Mouse (Mus musculus): ENCODE data around the gene Sult2b1.

Gene Sult2b1

GRCm38 (mm10) chr7:45784524-45785372, at the start of gene Sult2b1:
Gene Sult2b1 (minus strand): TSS chr7:45784669.
- no peak for DNase-seq (ENCODE audit: low spot score)

DNA sequence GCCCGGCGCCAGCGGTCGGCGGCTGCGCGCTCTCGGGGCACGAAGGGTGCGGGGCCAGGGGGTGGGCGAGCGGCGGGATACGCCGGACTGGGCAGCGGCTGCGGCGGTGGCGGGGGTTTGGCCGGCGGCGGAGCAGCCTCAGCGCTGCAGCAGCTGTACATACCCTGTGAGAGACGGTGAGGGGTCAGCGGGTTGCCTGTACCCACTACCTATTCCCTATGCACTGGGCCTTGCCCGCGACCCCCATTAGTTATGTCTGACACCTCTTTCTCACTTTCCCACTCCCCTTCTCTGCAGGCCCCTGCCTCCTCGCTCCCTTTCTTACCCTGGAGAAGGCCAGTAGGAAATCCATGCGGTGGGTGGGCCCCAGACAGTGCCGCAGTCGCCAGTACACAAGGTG, 49.5 kb upstream of the Sult2b1 start:
- DNase-seq (ENCODE audit: low spot score): no peak

- no peak for DNase-seq (ENCODE audit: low spot score)
Observed at GRCm38 (mm10) chr7:45833148-45833790, 48.8 kb upstream of the Sult2b1 start.

GRCm38 (mm10) chr7:45832428-45832827, 48.0 kb upstream of the Sult2b1 start:
- DNase-seq (ENCODE audit: low spot score): no peak

DNA sequence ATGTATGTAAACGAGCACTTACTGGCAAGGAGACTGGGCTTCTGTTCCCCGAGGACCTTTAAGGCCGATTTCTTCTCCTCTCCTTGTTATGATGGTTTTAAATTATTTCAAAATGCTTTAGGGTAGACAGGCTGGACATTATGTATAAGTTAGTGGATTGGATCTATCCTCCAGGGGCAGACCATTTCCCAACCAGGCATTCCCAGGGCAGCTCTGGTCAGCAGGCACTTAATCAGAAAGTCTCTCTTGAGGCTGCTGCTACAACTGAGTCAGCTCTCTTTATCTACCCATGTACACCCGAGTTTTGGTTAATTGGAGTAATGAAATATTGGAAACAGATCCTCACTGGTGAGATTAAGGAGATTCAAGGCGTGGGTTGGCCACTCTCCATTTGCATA, 46.7 kb upstream of the Sult2b1 start:
- DNase-seq (ENCODE audit: low spot score): no peak

DNA sequence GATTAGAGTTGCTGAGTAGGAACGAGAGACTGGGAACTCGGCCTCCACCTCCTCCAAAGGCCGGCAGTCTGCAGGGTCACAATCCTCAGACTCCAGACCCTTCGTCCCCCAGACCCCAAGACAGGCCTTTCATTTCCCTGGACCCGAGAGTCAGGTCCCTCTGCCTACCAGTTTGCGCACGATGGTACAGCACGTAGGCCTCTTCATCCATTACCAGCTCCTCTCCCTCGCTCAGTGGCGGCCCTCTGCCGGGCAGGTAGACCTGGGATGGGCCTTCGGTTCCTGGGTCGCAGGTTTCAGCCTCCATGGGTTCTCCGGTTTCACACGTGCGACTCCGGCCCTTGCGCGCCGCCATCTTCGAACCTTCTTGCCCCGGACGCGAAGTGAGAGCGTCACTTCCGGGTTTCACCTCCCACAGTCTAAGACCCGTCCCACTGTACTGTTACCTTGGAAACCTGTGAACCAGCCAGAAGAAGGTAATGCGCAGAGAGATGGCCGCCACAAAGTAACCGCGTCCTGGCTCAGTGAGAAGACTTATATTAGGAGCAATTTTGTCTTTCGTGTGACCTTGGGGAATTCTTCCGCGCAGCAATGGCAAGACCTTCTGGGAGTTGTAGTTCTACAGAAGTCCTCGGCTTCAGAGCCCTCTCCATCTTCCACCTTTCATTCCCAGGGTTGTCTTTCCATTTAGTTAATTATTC, 46.1 kb upstream of the Sult2b1 start, which contains the start of gene Grwd1:
TSS of gene Grwd1 (minus strand) at position 518 of the 701 bp plus-strand sequence.
- peak; percentile 67 for DNase-seq (ENCODE audit: low spot score)

DNA sequence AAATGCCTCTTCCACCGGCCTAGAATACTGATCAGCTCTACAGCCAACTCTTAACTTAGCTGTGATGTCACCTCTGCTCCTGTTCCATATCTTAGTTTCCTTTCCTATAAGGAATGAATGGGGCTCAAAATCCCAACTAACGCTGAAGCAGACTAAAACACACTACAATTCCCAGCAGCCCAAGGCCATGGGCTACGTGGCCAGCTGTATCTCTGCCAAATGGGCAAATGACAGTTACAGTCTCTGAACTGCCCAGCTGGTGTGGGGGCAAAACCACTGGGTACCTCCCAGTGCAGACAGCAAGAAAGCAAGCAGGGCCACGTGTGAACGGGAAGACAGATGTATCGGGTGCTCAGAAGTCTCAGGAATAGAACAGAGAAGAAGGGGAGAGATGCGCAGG, 42.2 kb upstream of the Sult2b1 start:
- DNase-seq (ENCODE audit: low spot score): no peak

GRCm38 (mm10) chr7:45824598-45824997, 40.1 kb upstream of the Sult2b1 start, which contains the start of gene Kcnj14:
Gene Kcnj14 (minus strand): TSS chr7:45824782.
- DNase-seq (ENCODE audit: low spot score): no peak

DNA sequence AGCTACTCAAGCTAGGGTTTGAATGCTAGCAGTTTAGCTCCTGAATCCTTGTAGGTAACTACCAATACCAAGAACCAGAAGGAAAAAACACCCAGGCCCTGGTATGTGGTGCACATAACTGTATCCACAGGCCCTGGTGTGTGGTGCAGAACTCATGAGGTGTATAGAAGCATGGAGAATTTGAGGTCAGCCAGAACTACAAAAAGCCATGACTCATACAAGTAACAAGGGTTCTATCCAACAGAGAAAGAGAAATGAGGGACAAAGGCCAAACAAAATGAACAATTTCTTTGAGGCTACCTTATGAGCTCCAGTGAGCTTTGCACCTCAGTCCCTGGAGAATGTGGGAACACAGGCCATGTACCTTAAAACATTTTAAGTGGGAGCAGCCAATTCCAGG, 36.4 kb upstream of the Sult2b1 start:
- DNase-seq (ENCODE audit: low spot score): no peak

GRCm38 (mm10) chr7:45819843-45820242, 35.4 kb upstream of the Sult2b1 start:
- no peak for DNase-seq (ENCODE audit: low spot score)

GRCm38 (mm10) chr7:45815984-45816351, 31.5 kb upstream of the Sult2b1 start:
- DNase-seq (ENCODE audit: low spot score): no peak

- no peak for DNase-seq (ENCODE audit: low spot score)
Observed at GRCm38 (mm10) chr7:45815323-45815983, 31.0 kb upstream of the Sult2b1 start.

DNA sequence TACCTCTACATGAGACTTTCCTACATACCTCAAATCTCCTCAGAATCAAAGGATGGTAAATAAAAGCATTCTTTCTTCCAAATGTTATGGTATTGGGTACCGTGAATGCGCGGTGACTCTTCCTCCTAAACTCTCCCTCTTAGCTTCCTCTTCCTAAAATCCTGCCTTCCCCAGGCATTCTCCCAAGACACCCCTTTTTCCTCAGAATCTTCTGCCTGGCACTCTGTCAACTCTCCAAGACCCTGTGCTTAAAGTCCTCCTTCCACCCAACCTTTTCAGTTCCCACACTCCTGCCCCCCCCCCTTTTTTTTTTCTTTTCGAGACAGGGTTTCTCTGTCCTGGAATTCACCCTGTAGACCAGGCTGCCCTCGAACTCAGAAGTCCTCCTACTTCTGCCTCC, 30.4 kb upstream of the Sult2b1 start:
- no peak for DNase-seq (ENCODE audit: low spot score)

GRCm38 (mm10) chr7:45813787-45814779, 29.6 kb upstream of the Sult2b1 start, which contains the start of gene Cyth2:
Gene Cyth2 (minus strand): TSS chr7:45814581.
- DNase-seq (ENCODE audit: low spot score): peak; percentile 99

- no peak for DNase-seq (ENCODE audit: low spot score)
Observed at GRCm38 (mm10) chr7:45812921-45813320, 28.5 kb upstream of the Sult2b1 start.

- DNase-seq (ENCODE audit: low spot score): no peak
Observed at GRCm38 (mm10) chr7:45809276-45810075, 25.0 kb upstream of the Sult2b1 start.

- no peak for DNase-seq (ENCODE audit: low spot score)
Observed at GRCm38 (mm10) chr7:45808471-45808870, 24.0 kb upstream of the Sult2b1 start.

DNA sequence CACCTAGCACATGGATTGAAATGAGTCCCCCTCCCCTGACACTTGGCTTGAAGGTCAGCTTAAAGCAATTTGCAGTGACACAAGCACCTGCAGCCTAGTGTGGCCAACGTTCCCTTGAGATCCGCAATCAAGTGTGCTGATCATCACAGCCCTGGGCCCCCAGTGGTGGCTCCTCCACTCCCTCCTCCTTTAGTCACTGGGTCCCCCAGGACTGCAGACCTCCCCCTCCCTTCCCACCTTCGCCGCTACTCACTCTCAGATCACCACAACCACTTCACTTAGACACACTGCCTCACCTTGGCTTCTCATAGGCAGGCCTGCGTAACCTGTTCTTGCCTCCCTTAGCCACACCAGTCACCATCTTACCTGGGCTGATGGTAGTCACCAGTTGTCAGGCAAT, 21.5 kb upstream of the Sult2b1 start:
- DNase-seq (ENCODE audit: low spot score): no peak

DNA sequence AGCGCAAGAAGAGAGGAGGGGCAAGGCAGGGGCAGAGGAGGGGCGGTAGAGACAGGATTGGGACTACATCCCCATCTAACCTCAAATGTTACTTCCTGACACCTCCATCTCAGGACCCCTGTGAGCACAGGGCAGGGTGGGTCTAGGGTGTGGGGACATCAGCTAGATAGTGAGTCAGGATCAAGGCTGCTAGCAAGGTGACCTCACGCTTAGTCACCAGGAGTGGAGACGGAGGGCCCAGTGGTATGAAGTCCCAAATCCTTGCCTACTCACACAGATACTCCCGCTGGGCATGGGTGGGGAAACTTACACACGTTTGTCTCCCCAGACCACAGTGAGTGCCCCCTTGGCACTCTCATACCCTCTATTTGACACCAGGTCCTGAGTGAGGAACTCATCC, 18.1 kb upstream of the Sult2b1 start:
- DNase-seq (ENCODE audit: low spot score): no peak

DNA sequence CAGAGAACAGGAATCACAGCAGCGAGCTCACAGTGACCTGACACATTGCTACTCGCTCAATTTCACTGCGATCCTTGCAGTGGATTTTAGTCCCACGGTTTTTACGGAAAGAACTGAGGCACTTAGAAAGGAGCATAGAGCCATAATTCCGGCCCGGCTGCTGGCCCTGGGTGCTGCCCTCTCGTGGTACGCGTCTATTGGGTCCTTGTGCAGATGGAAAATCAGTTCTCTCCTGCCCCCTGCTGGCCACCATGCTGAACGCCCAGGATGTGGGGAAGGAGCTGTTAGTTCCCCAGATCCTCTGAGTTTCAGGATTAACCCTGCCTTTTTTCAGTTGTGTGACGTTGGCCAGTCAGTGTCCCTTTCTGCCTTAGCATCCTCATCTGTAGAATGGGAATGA, 16.9 kb upstream of the Sult2b1 start:
- peak; percentile 91 for DNase-seq (ENCODE audit: low spot score)
